In genomic region chr7:105374866-105375265, GRCm38 (mm10) we compare ENCODE assay signal across 34 mouse cellular contexts. TPM values are rescaled to one million over a fixed set of nuclear protein-coding genes. Genes with fewer than 3 reads are reported as not detected.
A peak's percentile ranks its signal among the peaks of the same experiment; 100 is the strongest.
DNase-seq lines count a peak whose midpoint lies in the region; ATAC-seq and TF ChIP-seq lines count a peak whose summit lies in the region.
"Had no signal": no experiment of that assay in that cellular context is flagged by ENCODE, and none has a peak within 500 bp of the region (broad histone marks: within the 10 kb centered on the region; RNA-seq: fewer than 3 reads in every experiment).

TSS of gene Gm5901 (plus strand) at chr7:105375038.

- ATAC-seq in forebrain, embryonic 11.5 days (replicated peaks; ENCODE audit: low FRiP score) = peak; percentile 40; the same call in 1 of the 2 replicates
- ATAC-seq in heart, embryonic 13.5 days (ENCODE audit: extremely low read depth, insufficient number of reproducible peaks, low FRiP score, low TSS enrichment) = no peak
- no peak for ATAC-seq in heart, embryonic 12.5 days (ENCODE audit: insufficient number of reproducible peaks, low FRiP score)
- ATAC-seq in heart, embryonic 16.5 days (replicated peaks; ENCODE audit: extremely low read depth, insufficient read depth, low FRiP score) = no peak
- ATAC-seq: activated CD4-positive, CD25-positive, alpha-beta regulatory T cell, adult 4 months; forebrain, embryonic 14.5 days; hindbrain, postnatal 0 days; inflammation-experienced regulatory T-cells, adult 6 months; intestine, embryonic 16.5 days had no signal

- no peak within 1 kb of the TSS for H3K9ac ChIP-seq in forebrain, embryonic 11.5 days (ENCODE audit: low read length)
- H3K9ac ChIP-seq in heart, embryonic 13.5 days = no peak within 1 kb of the TSS
- H3K9ac ChIP-seq in heart, embryonic 12.5 days = no peak within 1 kb of the TSS
- no peak within 1 kb of the TSS for H3K9ac ChIP-seq in heart, embryonic 16.5 days (ENCODE audit: low read length)
- H3K9ac ChIP-seq: embryonic facial prominence, embryonic 13.5 days; hindbrain, embryonic 14.5 days had no signal

- H3K27me3 ChIP-seq in forebrain, embryonic 11.5 days (ENCODE audit: control insufficient read depth, insufficient read depth, low read length) = no peaks in the 10 kb centered on the region
- H3K27me3 ChIP-seq in forebrain, embryonic 10.5 days (ENCODE audit: poor library complexity, severe bottlenecking) = no peaks in the 10 kb centered on the region
- no peaks in the 10 kb centered on the region for H3K27me3 ChIP-seq in heart, embryonic 13.5 days (replicated peaks)
- no peaks in the 10 kb centered on the region for H3K27me3 ChIP-seq in heart, embryonic 12.5 days (replicated peaks)
- H3K27me3 ChIP-seq in heart, embryonic 16.5 days (ENCODE audit: control insufficient read depth, insufficient read depth, low read length) = no peaks in the 10 kb centered on the region
- H3K27me3 ChIP-seq in testis, adult 2 months (ENCODE audit: control insufficient read depth, insufficient read depth, low read length) = no peaks in the 10 kb centered on the region
- H3K27me3 ChIP-seq: embryonic facial prominence, embryonic 13.5 days had no signal

- H3K4me1 ChIP-seq in forebrain, embryonic 11.5 days (replicated peaks; ENCODE audit: control insufficient read depth, insufficient read depth, low read length) = no peaks in the 10 kb centered on the region
- H3K4me1 ChIP-seq in forebrain, embryonic 10.5 days = no peaks in the 10 kb centered on the region
- peaks cover 14% of the 10 kb centered on the region for H3K4me1 ChIP-seq in heart, embryonic 13.5 days
- H3K4me1 ChIP-seq in heart, embryonic 12.5 days (replicated peaks) = peaks cover 11% of the 10 kb centered on the region; the same call in 1 of the 2 replicates
- peaks cover 9% of the 10 kb centered on the region for H3K4me1 ChIP-seq in heart, embryonic 16.5 days (ENCODE audit: control insufficient read depth, insufficient read depth, low read length)
- no peaks in the 10 kb centered on the region for H3K4me1 ChIP-seq in testis, adult 2 months (ENCODE audit: control insufficient read depth, insufficient read depth, low read length)
- H3K4me1 ChIP-seq: embryonic facial prominence, embryonic 10.5 days; embryonic facial prominence, embryonic 13.5 days had no signal

- WGBS in forebrain, embryonic 11.5 days = 89% methylated on average over 1 of the region's 1 CpGs
- WGBS in forebrain, embryonic 10.5 days = 78% methylated on average over 1 of the region's 1 CpGs
- WGBS in heart, embryonic 13.5 days = 88% methylated on average over 1 of the region's 1 CpGs
- 81% methylated on average over 1 of the region's 1 CpGs for whole genome bisulfite sequencing in heart, embryonic 12.5 days
- 71% methylated on average over 1 of the region's 1 CpGs for WGBS in heart, embryonic 16.5 days

- H3K36me3 ChIP-seq in forebrain, embryonic 11.5 days (ENCODE audit: control insufficient read depth, insufficient read depth, low read length) = no peaks in the 10 kb centered on the region; the same call in 1 of the 2 replicates
- H3K36me3 ChIP-seq in forebrain, embryonic 10.5 days (replicated peaks) = peaks cover 75% of the 10 kb centered on the region
- H3K36me3 ChIP-seq in heart, embryonic 13.5 days = peaks cover 82% of the 10 kb centered on the region
- peaks cover 53% of the 10 kb centered on the region for H3K36me3 ChIP-seq in heart, embryonic 12.5 days
- H3K36me3 ChIP-seq in heart, embryonic 16.5 days (ENCODE audit: control insufficient read depth, insufficient read depth) = peaks cover 29% of the 10 kb centered on the region
- peaks cover 2% of the 10 kb centered on the region; the same call in 1 of the 2 replicates for H3K36me3 ChIP-seq in testis, adult 2 months (ENCODE audit: control insufficient read depth, insufficient read depth, low read length)

- TF ChIP-seq CTCF in testis, adult 2 months (IDR thresholded peaks at IDR 0.05; ENCODE audit: control insufficient read depth, insufficient read depth, insufficient replicate concordance, low read depth, low read length) = no peak

- no peak within 1 kb of the TSS for H3K27ac ChIP-seq in forebrain, embryonic 11.5 days (ENCODE audit: low read depth, low read length)
- no peak within 1 kb of the TSS for H3K27ac ChIP-seq in forebrain, embryonic 10.5 days
- H3K27ac ChIP-seq in heart, embryonic 13.5 days (replicated peaks) = peak within 1 kb of the TSS; percentile 66
- H3K27ac ChIP-seq in heart, embryonic 12.5 days (ENCODE audit: poor library complexity, severe bottlenecking) = no peak within 1 kb of the TSS
- H3K27ac ChIP-seq in heart, embryonic 16.5 days (ENCODE audit: low read length) = peak within 1 kb of the TSS; percentile 81
- H3K27ac ChIP-seq in testis, adult 2 months (ENCODE audit: control insufficient read depth, insufficient read depth, low read depth, low read length) = no peak within 1 kb of the TSS
- H3K27ac ChIP-seq: embryonic facial prominence, embryonic 10.5 days; embryonic facial prominence, embryonic 13.5 days; hindbrain, embryonic 14.5 days; hindbrain, postnatal 0 days had no signal

- no peak within 1 kb of the TSS for H3K4me3 ChIP-seq in forebrain, embryonic 11.5 days (ENCODE audit: low read depth, low read length)
- H3K4me3 ChIP-seq in forebrain, embryonic 10.5 days = no peak within 1 kb of the TSS
- no peak within 1 kb of the TSS for H3K4me3 ChIP-seq in heart, embryonic 13.5 days
- H3K4me3 ChIP-seq in heart, embryonic 12.5 days = no peak within 1 kb of the TSS
- H3K4me3 ChIP-seq in heart, embryonic 16.5 days (ENCODE audit: low read length) = no peak within 1 kb of the TSS
- peak within 1 kb of the TSS; percentile 79 for H3K4me3 ChIP-seq in testis, adult 2 months (ENCODE audit: control insufficient read depth, low read depth, low read length)
- H3K4me3 ChIP-seq: embryonic facial prominence, embryonic 10.5 days; embryonic facial prominence, embryonic 13.5 days; erythroblast, embryonic 14.5 days had no signal

- H3K4me2 ChIP-seq in forebrain, embryonic 11.5 days (ENCODE audit: low read depth, low read length, severe bottlenecking) = no peak within 1 kb of the TSS
- H3K4me2 ChIP-seq in heart, embryonic 13.5 days = no peak within 1 kb of the TSS
- H3K4me2 ChIP-seq in heart, embryonic 12.5 days = no peak within 1 kb of the TSS
- H3K4me2 ChIP-seq in heart, embryonic 16.5 days (ENCODE audit: low read depth, low read length) = no peak within 1 kb of the TSS
- H3K4me2 ChIP-seq: embryonic facial prominence, embryonic 13.5 days; heart, embryonic 11.5 days; hindbrain, embryonic 14.5 days had no signal

- H3K9me3 ChIP-seq in forebrain, embryonic 11.5 days (ENCODE audit: control insufficient read depth, low read length) = no peaks in the 10 kb centered on the region
- no peaks in the 10 kb centered on the region for H3K9me3 ChIP-seq in forebrain, embryonic 10.5 days
- no peaks in the 10 kb centered on the region for H3K9me3 ChIP-seq in heart, embryonic 13.5 days
- H3K9me3 ChIP-seq in heart, embryonic 12.5 days (replicated peaks) = no peaks in the 10 kb centered on the region
- no peaks in the 10 kb centered on the region for H3K9me3 ChIP-seq in heart, embryonic 16.5 days (replicated peaks; ENCODE audit: control insufficient read depth, low read length)
- H3K9me3 ChIP-seq: embryonic facial prominence, embryonic 10.5 days; embryonic facial prominence, embryonic 13.5 days had no signal

- no peak for DNase-seq in forebrain, embryonic 11.5 days (ENCODE audit: low spot score)
- DNase-seq in forebrain, embryonic 10.5 days (ENCODE audit: extremely low spot score, low spot score) = no peak
- no peak for DNase-seq in heart, adult 18-20 months
- no peak for DNase-seq in testis, postnatal 10 days (ENCODE audit: low spot score)
- DNase-seq: adrenal gland, adult 8-10 months; adrenal gland, postnatal 25 days; cerebellum, adult 11-12 months; cerebellum, adult 8-10 months; cerebellum, postnatal 10 days; cerebellum, postnatal 36 days; embryo, embryonic 11 days; gastrocnemius, postnatal 10 days; gastrocnemius, postnatal 36 days; heart, postnatal 4 days; kidney, adult 18-20 months had no signal

- peak; percentile 59; the same call in 1 of the 2 replicates for TF ChIP-seq POLR2A in testis, adult 2 months (IDR thresholded peaks at IDR 0.05; ENCODE audit: control insufficient read depth, low read depth, low read length)

RNA-seq across cellular contexts. Expression of gene Gm5901, which starts in this region (rescaled TPM):
- polyA plus RNA-seq in forebrain, embryonic 11.5 days (2014; fragmentation: Nextera tagmentation; extraction: Ambion mirVana) = not detected in 2 replicates
- polyA plus RNA-seq in forebrain, embryonic 10.5 days (2016; fragmentation: Nextera tagmentation; extraction: Ambion mirVana) = not detected in 2 replicates
- polyA plus RNA-seq in heart, embryonic 13.5 days (2015; fragmentation: Nextera tagmentation; extraction: Ambion mirVana) = not detected in 2 replicates
- not detected in 2 replicates for polyA plus RNA-seq in heart, embryonic 12.5 days (2016; fragmentation: Nextera tagmentation; extraction: Ambion mirVana)
- polyA plus RNA-seq in heart, embryonic 16.5 days (2015; fragmentation: Nextera tagmentation; extraction: Ambion mirVana) = not detected in 2 replicates
- not detected for total RNA-seq in heart, adult 18-20 months (2021)
- 188 and 217 TPM in 2 replicates for polyA plus RNA-seq in testis, adult 2 months (2012; rRNA removed)
- total RNA-seq: adrenal gland, adult 8-10 months; adrenal gland, postnatal 25 days; gastrocnemius, adult 18-20 months; gastrocnemius, postnatal 10 days; gastrocnemius, postnatal 36 days; granulocyte monocyte progenitor cell, adult 5-6 weeks; heart, postnatal 4 days; hindbrain, postnatal 0 days had no signal
- polyA plus RNA-seq: activated CD4-positive, CD25-positive, alpha-beta regulatory T cell, adult 4 months; brain, embryonic 14.5 days; cortical plate, adult 2 months; embryonic facial prominence, embryonic 10.5 days; embryonic facial prominence, embryonic 13.5 days; erythroblast, embryonic 14.5 days; forebrain, embryonic 14.5 days; heart, embryonic 11.5 days; hindbrain, embryonic 11.5 days; hindbrain, embryonic 14.5 days; hindbrain, postnatal 0 days; inflammation-experienced regulatory T-cells, adult 6 months; intestine, embryonic 16.5 days had no signal

Comparison
In these comparisons a context has a peak if more than half of its experiments do, and no peak if none do; other contexts are left out.
1. RNA of gene Gm5901 (polyA plus RNA-seq): 188 to 217 TPM in testis, adult 2 months; not detected in forebrain, embryonic 11.5 days, not detected in forebrain, embryonic 10.5 days, not detected in heart, embryonic 13.5 days, not detected in heart, embryonic 12.5 days and not detected in heart, embryonic 16.5 days; every median in the first group is over 100 times any median in the second.
2. H3K27ac ChIP-seq: peak in heart, embryonic 13.5 days (single experiment) and heart, embryonic 16.5 days (single experiment); none in forebrain, embryonic 11.5 days (single experiment), forebrain, embryonic 10.5 days (single experiment), heart, embryonic 12.5 days (single experiment) and testis, adult 2 months (single experiment).
3. Peak in ATAC-seq in forebrain, embryonic 11.5 days; RNA of the gene not detected or under 1 TPM.